Mouse (Mus musculus) splenic B cell, adult 2 months (primary cell): Measurements from ENCODE around the gene Gm6871.
A peak's percentile ranks its signal among the peaks of the same experiment; 100 is the strongest.
"Not testable (repeated sequence)": the region's sequence is repeated elsewhere in the genome, so short reads cannot be mapped to it uniquely, and the experiment has no call there.

Experiments
- DNase-seq: peaks from one replicate; pipeline ENCODE4 v3.0.0-alpha.2; 2011; ENCODE audit warnings: low read depth, low spot score
- H3K27me3 ChIP-seq: 2 replicates; pipeline ENCODE4 v1.6.1; 2012; ENCODE audit warnings: mild to moderate bottlenecking, low read length, moderate library complexity, mixed read lengths; ENCODE audit not compliant: control insufficient read depth, poor library complexity, insufficient read depth, severe bottlenecking
- H3K36me3 ChIP-seq: 2 replicates; pipeline ENCODE4 v1.6.1; 2012; ENCODE audit warnings: mild to moderate bottlenecking, low read length, moderate library complexity, mixed read lengths; ENCODE audit not compliant: control insufficient read depth, poor library complexity, insufficient read depth, severe bottlenecking

Gene Gm6871

GRCm38 (mm10) chr7:41499389-41500049 lies 73.9 kb downstream of the Gm6871 start, which contains the start of the genes Gm20449 and AW146154:
Gene Gm20449 (minus strand): TSS chr7:41499417.
Gene AW146154 (minus strand): TSS chr7:41499890.
- no peaks in the 10 kb centered on the region for H3K36me3 ChIP-seq
- DNase-seq = peak; percentile 92
- H3K27me3 ChIP-seq = no peaks in the 10 kb centered on the region

- not testable (repeated sequence) for H3K36me3 ChIP-seq, H3K27me3 ChIP-seq, DNase-seq
Observed at GRCm38 (mm10) chr7:41499018-41499388, 74.5 kb downstream of the Gm6871 start.

DNA sequence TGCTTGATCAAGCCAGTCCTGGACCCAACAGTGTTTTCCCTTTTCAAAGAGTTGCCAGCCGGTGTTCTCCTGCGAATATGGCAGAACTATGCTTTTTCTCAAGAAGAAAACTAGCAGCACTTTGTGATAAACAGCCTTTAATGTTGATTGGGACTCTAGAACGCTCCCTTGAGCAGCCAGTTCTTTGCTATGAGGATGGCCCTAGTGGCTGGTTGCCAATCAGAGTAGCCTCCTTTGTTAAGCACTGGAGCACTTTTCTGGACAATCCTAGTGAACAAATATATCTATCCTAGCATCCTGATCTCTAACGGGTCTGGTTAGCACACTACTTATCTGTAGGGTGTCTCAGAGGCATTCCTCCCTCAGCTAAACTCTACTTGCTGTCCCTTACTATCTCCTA lies 75.0 kb downstream of the Gm6871 start:
- DNase-seq, H3K27me3 ChIP-seq, H3K36me3 ChIP-seq: not testable (repeated sequence)

GRCm38 (mm10) chr7:41497871-41498270 lies 75.6 kb downstream of the Gm6871 start:
- DNase-seq = no peak
- no peaks in the 10 kb centered on the region for H3K36me3 ChIP-seq
- no peaks in the 10 kb centered on the region for H3K27me3 ChIP-seq
